Mouse (Mus musculus) hindbrain, embryonic 12.5 days (tissue): ENCODE measurements around the gene Jhy. TPM values are rescaled to one million over a fixed set of nuclear protein-coding genes. Genes with fewer than 3 reads are reported as not detected.
A peak's percentile ranks its signal among the peaks of the same experiment; 100 is the strongest.

Experiments used
- ATAC-seq: fragments of 200-750 bp; cut with Nextera tagmentation; 2 replicates; pipeline ENCODE4 v1.8.0; 2017; ENCODE audit warnings: moderate TSS enrichment; ENCODE audit not compliant: low FRiP score
- H3K27ac ChIP-seq: fragments of 300-500 bp; sonication (generic); 2 replicates; pipeline ENCODE4 v1.5.1; 2016; ENCODE audit warnings: mild to moderate bottlenecking
- H3K27me3 ChIP-seq: fragments of 300-500 bp; sonication (generic); 2 replicates; pipeline ENCODE4 v1.6.1; 2016; ENCODE audit warnings: mild to moderate bottlenecking
- H3K36me3 ChIP-seq: fragments of 300-500 bp; sonication (generic); 2 replicates; pipeline ENCODE4 v1.6.1; 2016; ENCODE audit warnings: mild to moderate bottlenecking
- H3K4me1 ChIP-seq: fragments of 300-500 bp; sonication (generic); 2 replicates; pipeline ENCODE4 v1.6.1; 2016
- H3K4me2 ChIP-seq: fragments of 300-500 bp; sonication (generic); replicated peaks from 2 replicates; pipeline ENCODE4 v1.6.1; 2016; ENCODE audit warnings: mild to moderate bottlenecking
- H3K4me3 ChIP-seq: fragments of 300-500 bp; sonication (generic); 2 replicates; pipeline ENCODE4 v1.5.1; 2016; ENCODE audit warnings: mild to moderate bottlenecking
- H3K9ac ChIP-seq: fragments of 300-500 bp; sonication (generic); 2 replicates; pipeline ENCODE4 v1.6.1; 2016; ENCODE audit warnings: mild to moderate bottlenecking, moderate library complexity
- H3K9me3 ChIP-seq: fragments of 300-500 bp; sonication (generic); replicated peaks from 2 replicates; pipeline ENCODE4 v1.6.1; 2016; ENCODE audit warnings: mild to moderate bottlenecking
- WGBS: fragments of 180-500 bp; shearing (Covaris S2); methylation state at CpG from one replicate; pipeline ENCODE4 v1.1.7; 2016; 5-methylcytosine and 5-hydroxymethylcytosine counted together
- polyA plus RNA-seq: library from polyadenylated mRNA; unstranded; fragments of >200 nt; fragmentation: Nextera tagmentation; extraction: Ambion mirVana; gene quantifications from 2 replicates; pipeline ENCODE4 v1.2.1, GENCODE M21; 2016

Gene Jhy
- polyA plus RNA-seq, 1 experiment from 2014 or later, result 3.1 TPM

- Histone ChIP-seq H3K27ac (no peak overlapping the region), H3K4me2 (no peak overlapping the region), H3K9me3 (no peaks in the 10 kb centered on the region), H3K9ac (no peak overlapping the region), H3K36me3 (no peaks in the 10 kb centered on the region), H3K4me3 (no peak overlapping the region), H3K27me3 (no peaks in the 10 kb centered on the region), H3K4me1 (0 out of 2 replicates have a peak, but pooled peaks cover 7% of the 10 kb centered on the region)
- 64% methylated on average over 8 of the region's 8 CpGs for WGBS
- ATAC-seq, result no peak
These were observed 55.5 kb downstream of the Jhy start for GRCm38 (mm10) chr9:40908411-40908810.

- WGBS, result 34% methylated on average over 8 of the region's 8 CpGs
- Histone ChIP-seq H3K27ac (no peak overlapping the region), H3K9me3 (no peaks in the 10 kb centered on the region), H3K9ac (no peak overlapping the region), H3K27me3 (no peaks in the 10 kb centered on the region), H3K36me3 (no peaks in the 10 kb centered on the region), H3K4me2 (no peak overlapping the region), H3K4me1 (0 out of 2 replicates have a peak, but pooled peaks cover 7% of the 10 kb centered on the region), H3K4me3 (no peak overlapping the region)
- ATAC-seq, result no peak
These were observed 56.5 kb downstream of the Jhy start for GRCm38 (mm10) chr9:40907413-40907812.

- ATAC-seq, result no peak
- Histone ChIP-seq H3K27me3 (peaks cover 8% of the 10 kb centered on the region; the same call in 1 of the 2 replicates), H3K4me1 (no peaks in the 10 kb centered on the region), H3K27ac (no peak overlapping the region), H3K4me3 (no peak overlapping the region), H3K9ac (no peak overlapping the region), H3K4me2 (no peak overlapping the region), H3K9me3 (no peaks in the 10 kb centered on the region), H3K36me3 (no peaks in the 10 kb centered on the region)
- 79% methylated on average over 6 of the region's 6 CpGs for WGBS
These were observed 71.5 kb downstream of the Jhy start for GRCm38 (mm10) chr9:40892456-40892855.

GRCm38 (mm10) chr9:40889389-40889788, 74.5 kb downstream of the Jhy start:
- no peak overlapping the region for H3K9ac ChIP-seq
- ATAC-seq, result no peak
- H3K4me3 ChIP-seq, result no peak overlapping the region
- H3K27me3 ChIP-seq, result peaks cover 35% of the 10 kb centered on the region
- H3K9me3 ChIP-seq, result no peaks in the 10 kb centered on the region
- H3K4me2 ChIP-seq, result no peak overlapping the region
- 55% methylated on average over 12 of the region's 12 CpGs for WGBS
- no peaks in the 10 kb centered on the region for H3K4me1 ChIP-seq
- no peaks in the 10 kb centered on the region for H3K36me3 ChIP-seq
- no peak overlapping the region for H3K27ac ChIP-seq

- Histone ChIP-seq H3K4me2 (no peak overlapping the region), H3K36me3 (no peaks in the 10 kb centered on the region), H3K27me3 (peaks cover 66% of the 10 kb centered on the region), H3K4me3 (no peak overlapping the region), H3K9me3 (no peaks in the 10 kb centered on the region), H3K4me1 (no peaks in the 10 kb centered on the region), H3K9ac (no peak overlapping the region), H3K27ac (no peak overlapping the region)
- no peak for ATAC-seq
- 39% methylated on average over 10 of the region's 10 CpGs for WGBS
These were observed 78.2 kb downstream of the Jhy start for GRCm38 (mm10) chr9:40885669-40886068.

GRCm38 (mm10) chr9:40878998-40879397, 84.9 kb downstream of the Jhy start:
- H3K36me3 ChIP-seq, result no peaks in the 10 kb centered on the region
- H3K4me3 ChIP-seq, result no peak overlapping the region
- H3K27me3 ChIP-seq, result peaks cover 97% of the 10 kb centered on the region
- ATAC-seq, result no peak
- no peak overlapping the region for H3K9ac ChIP-seq
- H3K4me1 ChIP-seq, result peaks cover 6% of the 10 kb centered on the region; the same call in 1 of the 2 replicates
- no peak overlapping the region for H3K4me2 ChIP-seq
- no peak overlapping the region for H3K27ac ChIP-seq
- no peaks in the 10 kb centered on the region for H3K9me3 ChIP-seq
- WGBS, result 1% methylated on average over 14 of the region's 14 CpGs

- no peak for ATAC-seq
- Histone ChIP-seq H3K27me3 (peaks cover 98% of the 10 kb centered on the region), H3K9ac (no peak overlapping the region), H3K27ac (no peak overlapping the region), H3K36me3 (no peaks in the 10 kb centered on the region), H3K4me3 (no peak overlapping the region), H3K4me2 (no peak overlapping the region), H3K4me1 (peaks cover 8% of the 10 kb centered on the region; the same call in 1 of the 2 replicates), H3K9me3 (no peaks in the 10 kb centered on the region)
- 3% methylated on average over 32 of the region's 32 CpGs for WGBS
These were observed 85.5 kb downstream of the Jhy start for GRCm38 (mm10) chr9:40878291-40878945.

- Histone ChIP-seq H3K4me3 (peak overlapping the region; percentile 5), H3K9ac (no peak overlapping the region), H3K9me3 (no peaks in the 10 kb centered on the region), H3K27ac (no peak overlapping the region), H3K4me2 (peak overlapping the region; percentile 31), H3K27me3 (peaks cover 98% of the 10 kb centered on the region), H3K36me3 (no peaks in the 10 kb centered on the region), H3K4me1 (peaks cover 8% of the 10 kb centered on the region; the same call in 1 of the 2 replicates)
- 1% methylated on average over 29 of the region's 29 CpGs for WGBS
- ATAC-seq, result 0 out of 2 replicates have a peak, but pooled peaks have one; percentile 48
These were observed 86.1 kb downstream of the Jhy start for GRCm38 (mm10) chr9:40877881-40878235.

GRCm38 (mm10) chr9:40877146-40877880, 86.6 kb downstream of the Jhy start:
- Histone ChIP-seq H3K27ac (no peak overlapping the region), H3K9ac (no peak overlapping the region)

GRCm38 (mm10) chr9:40876693-40877092, 87.2 kb downstream of the Jhy start:
- 5% methylated on average over 5 of the region's 5 CpGs for WGBS

More at GRCm38 (mm10) chr9:40877146-40877880, 86.6 kb downstream of the Jhy start:
- no peaks in the 10 kb centered on the region for H3K9me3 ChIP-seq
- peak overlapping the region; percentile 31 for H3K4me2 ChIP-seq
- no peaks in the 10 kb centered on the region for H3K36me3 ChIP-seq
- peaks cover 8% of the 10 kb centered on the region; the same call in 1 of the 2 replicates for H3K4me1 ChIP-seq
- H3K4me3 ChIP-seq, result peak overlapping the region; percentile 5
- under 1% methylated on average over 42 of the region's 42 CpGs for whole genome bisulfite sequencing
- no peak for ATAC-seq
- H3K27me3 ChIP-seq, result peaks cover 98% of the 10 kb centered on the region

GRCm38 (mm10) chr9:40876164-40876563, 87.8 kb downstream of the Jhy start:
- Histone ChIP-seq H3K9ac (no peak overlapping the region), H3K27me3 (peaks cover 99% of the 10 kb centered on the region), H3K9me3 (no peaks in the 10 kb centered on the region), H3K27ac (no peak overlapping the region), H3K4me3 (no peak overlapping the region; the same call in 1 of the 2 replicates), H3K4me2 (no peak overlapping the region), H3K4me1 (peaks cover 13% of the 10 kb centered on the region; the same call in 1 of the 2 replicates), H3K36me3 (no peaks in the 10 kb centered on the region)
- no peak for ATAC-seq
- WGBS, result under 1% methylated on average over 29 of the region's 29 CpGs

More at GRCm38 (mm10) chr9:40876693-40877092, 87.2 kb downstream of the Jhy start:
- Histone ChIP-seq H3K4me3 (no peak overlapping the region), H3K27me3 (peaks cover 99% of the 10 kb centered on the region), H3K27ac (no peak overlapping the region), H3K4me1 (peaks cover 11% of the 10 kb centered on the region; the same call in 1 of the 2 replicates), H3K9ac (no peak overlapping the region), H3K4me2 (no peak overlapping the region), H3K9me3 (no peaks in the 10 kb centered on the region), H3K36me3 (no peaks in the 10 kb centered on the region)
- no peak for ATAC-seq

- H3K4me3 ChIP-seq, result no peak overlapping the region
- H3K4me2 ChIP-seq, result no peak overlapping the region
- H3K9ac ChIP-seq, result no peak overlapping the region
- no peaks in the 10 kb centered on the region for H3K9me3 ChIP-seq
- ATAC-seq, result no peak
- peaks cover 13% of the 10 kb centered on the region; the same call in 1 of the 2 replicates for H3K4me1 ChIP-seq
- no peaks in the 10 kb centered on the region for H3K36me3 ChIP-seq
- H3K27ac ChIP-seq, result no peak overlapping the region
- peaks cover 97% of the 10 kb centered on the region for H3K27me3 ChIP-seq
- under 1% methylated on average over 17 of the region's 17 CpGs for WGBS
These were observed 88.5 kb downstream of the Jhy start for GRCm38 (mm10) chr9:40875431-40875830.
